Mouse (Mus musculus) mouse embryonic stem cell (cell line): Measurements from ENCODE around the gene Atp8b3.

Experiments used
- in situ Hi-C, 2 experiments: fragments of 300-500 bp; cut with MboI; formaldehyde crosslinking; loops; 1 replicate in 1 of 2; 3 replicates in 1 of 2; pipeline ENCODE4 v1.14.3; 2019 to 2020; ENCODE audit warnings: low sequenced_read_pairs in 2 of 2, low pct_unique_long_range_greater_than_20kb in 1 of 2, mixed read lengths in 1 of 2; ENCODE audit not compliant: unreplicated experiment in 1 of 2

The Atp8b3 gene

GRCm38 (mm10) chr10:80490051-80490450 is 48.9 kb downstream of the Atp8b3 start:
- in situ Hi-C loops = no loop called here

DNA sequence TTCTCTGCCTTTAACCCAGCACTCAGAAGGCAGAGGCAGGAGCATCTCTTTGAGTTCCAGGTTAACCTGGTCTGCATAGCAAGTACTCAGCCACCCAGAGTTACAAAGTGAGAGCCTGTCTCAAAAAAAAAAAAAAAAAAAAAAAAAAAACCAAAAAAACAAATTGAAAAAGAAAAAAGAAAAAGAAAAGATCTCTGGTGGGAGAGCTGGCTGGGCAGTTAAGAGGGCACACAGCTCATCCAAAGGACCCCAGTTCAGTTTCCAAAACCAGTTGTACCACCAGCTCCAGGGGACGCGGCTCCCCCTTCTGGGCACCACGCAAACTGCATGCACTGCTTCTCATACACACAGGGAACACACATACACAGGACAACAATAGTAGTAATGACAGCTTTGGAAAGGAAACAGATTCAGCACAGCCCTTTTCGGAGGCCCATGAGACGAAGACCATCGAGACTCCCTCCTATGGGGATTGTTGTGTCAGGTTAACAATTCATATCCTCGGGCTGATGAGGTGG is 52.0 kb downstream of the Atp8b3 start:
- in situ Hi-C loops = no loop called here

- in situ Hi-C loops = no loop called here
Observed at GRCm38 (mm10) chr10:80481002-80481401, 57.9 kb downstream of the Atp8b3 start.

GRCm38 (mm10) chr10:80478531-80478930 is 60.4 kb downstream of the Atp8b3 start:
- in situ Hi-C loops = no loop called here

DNA sequence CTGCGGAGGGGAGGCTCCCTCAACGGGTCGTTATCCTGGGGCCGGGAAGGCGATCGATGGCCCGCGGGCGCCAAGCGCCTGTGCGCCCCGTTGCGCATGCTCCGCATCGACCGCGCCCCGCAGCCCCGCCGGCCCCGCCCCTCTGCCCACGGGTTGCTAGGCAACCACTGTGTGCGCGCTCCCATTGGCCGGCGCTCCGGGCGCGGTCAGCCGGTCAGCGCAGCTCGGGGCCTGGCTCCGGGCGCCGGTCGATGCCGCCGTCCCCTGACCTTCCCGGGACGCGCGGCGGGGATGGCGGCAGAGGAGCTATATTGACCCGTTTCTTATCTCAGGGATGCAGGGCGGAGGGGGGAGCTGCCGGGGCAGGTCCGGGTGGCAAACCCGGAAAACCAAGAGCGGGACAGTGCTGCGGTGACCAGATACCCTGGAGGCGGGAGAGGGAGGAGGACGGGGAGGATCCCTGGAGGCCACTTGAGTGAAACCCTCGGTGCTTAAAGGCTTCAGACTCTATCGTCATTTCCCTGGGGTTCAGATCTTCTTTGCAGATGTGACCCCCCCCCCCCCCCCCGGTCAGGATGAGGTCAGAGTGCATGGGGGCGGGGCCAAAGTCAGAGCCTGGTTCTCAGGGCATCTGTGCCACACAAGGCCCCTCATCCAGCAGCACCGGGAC is 63.5 kb downstream of the Atp8b3 start:
- in situ Hi-C loops = no loop called here
